Mouse (Mus musculus) forebrain, embryonic 12.5 days (tissue): ENCODE data around the gene Pfn2. TPM values are rescaled to one million over a fixed set of nuclear protein-coding genes. Genes with fewer than 3 reads are reported as not detected.

Experiments used
- polyA plus RNA-seq: library from polyadenylated mRNA; unstranded; fragments of >200 nt; fragmentation: Nextera tagmentation; extraction: Ambion mirVana; gene quantifications from 2 replicates; pipeline ENCODE4 v1.2.1, GENCODE M21; 2016

Gene Pfn2
- polyA plus RNA-seq, 1 experiment from 2014 or later: 354 TPM

Other genes with a start within 250 kb of the Pfn2 start
- 94.9 and 95.5 TPM in 2 replicates for gene Commd2, start 196.4 kb downstream of the Pfn2 start, polyA plus RNA-seq
- 0.09 TPM in 1 of 2 replicates, not detected in the other for gene Ankub1, start 155.3 kb downstream of the Pfn2 start, polyA plus RNA-seq
- gene Rnf13, start 112.0 kb downstream of the Pfn2 start, polyA plus RNA-seq: 61.0 and 65.0 TPM in 2 replicates